Mouse (Mus musculus): ENCODE measurements around the gene Hmga1b. TPM values are rescaled to one million over a fixed set of nuclear protein-coding genes. Genes with fewer than 3 reads are reported as not detected.
"Not testable (repeated sequence)": the region's sequence is repeated elsewhere in the genome, so short reads cannot be mapped to it uniquely, and the experiment has no call there.

The Hmga1b gene
- 1.4 and 2.8 TPM in 2 replicates for polyA plus RNA-seq (2012; rRNA removed)

- not testable (repeated sequence) for H3K4me1 ChIP-seq (ENCODE audit: control insufficient read depth, insufficient read depth, low read length); H3K27ac ChIP-seq (ENCODE audit: insufficient read depth, low read length); H3K4me3 ChIP-seq (ENCODE audit: insufficient read depth, low read length)
Observed at GRCm38 (mm10) chr11:120762672-120763041, at the start of gene Hmga1b. Hmga1b (plus strand) TSS chr11:120762794.

GRCm38 (mm10) chr11:120713580-120714518 is 48.7 kb upstream of the Hmga1b start, which contains the start of the genes Cenpx and Lrrc45:
Cenpx (minus strand) TSS chr11:120713738.
Lrrc45 (plus strand) TSS chr11:120713925.
- H3K27ac ChIP-seq (ENCODE audit: insufficient read depth, low read length) = no peak within 1 kb of the TSS

GRCm38 (mm10) chr11:120714546-120714945 is 48.0 kb upstream of the Hmga1b start:
- H3K27ac ChIP-seq (ENCODE audit: insufficient read depth, low read length) = no peak overlapping the region
- no peak for TF ChIP-seq POLR2A (IDR thresholded peaks at IDR 0.05; ENCODE audit: extremely low read depth, insufficient read depth, low read length)
- no peak for TF ChIP-seq CTCF (IDR thresholded peaks at IDR 0.05; ENCODE audit: extremely low read depth, insufficient read depth, low read length)
- peak overlapping the region; percentile 61 for H3K4me3 ChIP-seq (ENCODE audit: insufficient read depth, low read length)
- peaks cover 3% of the 10 kb centered on the region for H3K4me1 ChIP-seq (ENCODE audit: control insufficient read depth, insufficient read depth, low read length)

More at GRCm38 (mm10) chr11:120713580-120714518, 48.7 kb upstream of the Hmga1b start, which contains the start of the genes Cenpx and Lrrc45:
- H3K4me1 ChIP-seq (ENCODE audit: control insufficient read depth, insufficient read depth, low read length) = peaks cover 3% of the 10 kb centered on the region
- TF ChIP-seq POLR2A (IDR thresholded peaks at IDR 0.05; ENCODE audit: extremely low read depth, insufficient read depth, low read length) = peak; percentile 77
- TF ChIP-seq CTCF (IDR thresholded peaks at IDR 0.05; ENCODE audit: extremely low read depth, insufficient read depth, low read length) = no peak
- H3K4me3 ChIP-seq (ENCODE audit: insufficient read depth, low read length) = peak within 1 kb of the TSS; percentile 61

- TF ChIP-seq POLR2A (IDR thresholded peaks at IDR 0.05; ENCODE audit: extremely low read depth, insufficient read depth, low read length) (no peak), CTCF (IDR thresholded peaks at IDR 0.05; ENCODE audit: extremely low read depth, insufficient read depth, low read length) (no peak)
- peaks cover 3% of the 10 kb centered on the region for H3K4me1 ChIP-seq (ENCODE audit: control insufficient read depth, insufficient read depth, low read length)
- H3K4me3 ChIP-seq (ENCODE audit: insufficient read depth, low read length) = no peak overlapping the region; the same call in 1 of the 2 replicates
- no peak overlapping the region for H3K27ac ChIP-seq (ENCODE audit: insufficient read depth, low read length)
Observed at GRCm38 (mm10) chr11:120715131-120715530, 47.5 kb upstream of the Hmga1b start.

GRCm38 (mm10) chr11:120719242-120719641 is 43.4 kb upstream of the Hmga1b start:
- peaks cover 3% of the 10 kb centered on the region for H3K4me1 ChIP-seq (ENCODE audit: control insufficient read depth, insufficient read depth, low read length)
- TF ChIP-seq CTCF (IDR thresholded peaks at IDR 0.05; ENCODE audit: extremely low read depth, insufficient read depth, low read length) (no peak), POLR2A (IDR thresholded peaks at IDR 0.05; ENCODE audit: extremely low read depth, insufficient read depth, low read length) (no peak)
- no peak overlapping the region for H3K27ac ChIP-seq (ENCODE audit: insufficient read depth, low read length)
- H3K4me3 ChIP-seq (ENCODE audit: insufficient read depth, low read length) = no peak overlapping the region

GRCm38 (mm10) chr11:120719841-120720376 is 42.7 kb upstream of the Hmga1b start:
- H3K27ac ChIP-seq (ENCODE audit: insufficient read depth, low read length) = no peak overlapping the region
- no peak for TF ChIP-seq CTCF (IDR thresholded peaks at IDR 0.05; ENCODE audit: extremely low read depth, insufficient read depth, low read length)
- no peak for TF ChIP-seq POLR2A (IDR thresholded peaks at IDR 0.05; ENCODE audit: extremely low read depth, insufficient read depth, low read length)
- no peak overlapping the region for H3K4me3 ChIP-seq (ENCODE audit: insufficient read depth, low read length)
- H3K4me1 ChIP-seq (ENCODE audit: control insufficient read depth, insufficient read depth, low read length) = no peaks in the 10 kb centered on the region

GRCm38 (mm10) chr11:120720450-120720849 is 42.1 kb upstream of the Hmga1b start:
- peak overlapping the region; percentile 45; the same call in 1 of the 2 replicates for H3K4me3 ChIP-seq (ENCODE audit: insufficient read depth, low read length)
- no peak for TF ChIP-seq POLR2A (IDR thresholded peaks at IDR 0.05; ENCODE audit: extremely low read depth, insufficient read depth, low read length)
- peak; percentile 99 for TF ChIP-seq CTCF (IDR thresholded peaks at IDR 0.05; ENCODE audit: extremely low read depth, insufficient read depth, low read length)
- no peaks in the 10 kb centered on the region for H3K4me1 ChIP-seq (ENCODE audit: control insufficient read depth, insufficient read depth, low read length)
- H3K27ac ChIP-seq (ENCODE audit: insufficient read depth, low read length) = no peak overlapping the region

- Histone ChIP-seq H3K4me3 (ENCODE audit: insufficient read depth, low read length) (peak within 1 kb of the TSS; percentile 45), H3K4me1 (ENCODE audit: control insufficient read depth, insufficient read depth, low read length) (no peaks in the 10 kb centered on the region), H3K27ac (ENCODE audit: insufficient read depth, low read length) (no peak within 1 kb of the TSS)
- TF ChIP-seq CTCF (IDR thresholded peaks at IDR 0.05; ENCODE audit: extremely low read depth, insufficient read depth, low read length) (no peak), POLR2A (IDR thresholded peaks at IDR 0.05; ENCODE audit: extremely low read depth, insufficient read depth, low read length) (no peak)
Observed at GRCm38 (mm10) chr11:120721124-120722066, 41.2 kb upstream of the Hmga1b start, which contains the start of gene Rac3. Rac3 (plus strand) TSS chr11:120721470.

- no peaks in the 10 kb centered on the region for H3K4me1 ChIP-seq (ENCODE audit: control insufficient read depth, insufficient read depth, low read length)
- H3K27ac ChIP-seq (ENCODE audit: insufficient read depth, low read length) = no peak overlapping the region
- TF ChIP-seq CTCF (IDR thresholded peaks at IDR 0.05; ENCODE audit: extremely low read depth, insufficient read depth, low read length) = no peak
- no peak for TF ChIP-seq POLR2A (IDR thresholded peaks at IDR 0.05; ENCODE audit: extremely low read depth, insufficient read depth, low read length)
- peak overlapping the region; percentile 45 for H3K4me3 ChIP-seq (ENCODE audit: insufficient read depth, low read length)
Observed at GRCm38 (mm10) chr11:120722067-120722630, 40.4 kb upstream of the Hmga1b start.

Measured in cortical plate, adult 2 months (tissue).